Mouse (Mus musculus) heart, postnatal 10 days (tissue): ENCODE measurements at regions not wholly inside any gene's neighbourhood (a gene's known extent, or its start where the extent isn't known, plus 50 kb on each side); places are given as distances from the start of the nearest gene placed in this dataset.
"Not testable (repeated sequence)": the region's sequence is repeated elsewhere in the genome, so short reads cannot be mapped to it uniquely, and the experiment has no call there.

Experiments used
- DNase-seq, 2 experiments: peaks; one replicate each; pipeline ENCODE4 v3.0.0; 2021
- intact Hi-C: fragments of 180-260 bp; cut with DNase I; formaldehyde crosslinking; loops from one replicate; pipeline ENCODE4 v1.15.1; 2025

DNA sequence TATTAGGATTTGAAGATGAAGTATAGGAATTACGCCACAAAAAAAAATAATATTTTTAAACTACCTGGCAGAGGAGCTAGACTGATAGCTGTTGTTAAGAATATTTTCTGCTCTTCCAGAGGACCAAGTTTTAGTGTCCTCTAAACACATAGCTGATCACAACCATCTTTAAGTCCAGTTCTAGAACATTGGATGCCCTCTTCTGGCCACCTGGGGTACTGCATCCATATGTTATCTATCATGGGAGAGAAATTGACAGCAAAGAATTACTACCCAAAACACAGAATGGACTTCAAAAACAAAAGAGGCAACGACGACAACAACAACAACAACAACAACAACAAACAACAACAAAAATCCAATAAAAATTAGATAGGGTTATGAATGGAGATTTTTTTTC is 71.0 kb upstream of the Prl4a1 start:
- intact Hi-C loops: no loop called here
- DNase-seq: peak; percentile 42 to 59

DNA sequence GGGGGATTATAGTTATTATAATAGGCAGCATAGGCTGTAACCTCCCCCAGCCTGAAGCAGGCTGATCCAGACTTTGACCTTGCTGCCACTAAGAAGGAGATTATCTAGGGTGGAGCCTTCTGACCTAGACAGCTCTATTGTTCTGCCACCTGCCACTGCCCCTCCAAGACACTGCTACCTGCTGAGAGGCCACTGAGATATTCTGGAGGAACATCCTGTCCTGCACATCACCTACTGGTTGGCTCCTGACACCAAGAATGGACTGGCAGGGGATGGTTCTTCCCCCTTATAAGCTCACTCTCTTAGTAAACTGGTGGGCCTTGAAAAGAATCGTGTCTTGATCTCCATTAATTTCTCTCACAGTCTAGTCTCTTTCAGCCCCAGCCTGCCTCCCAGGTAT is 55.6 kb upstream of the Prl4a1 start:
- DNase-seq, intact Hi-C loops: not testable (repeated sequence)

DNA sequence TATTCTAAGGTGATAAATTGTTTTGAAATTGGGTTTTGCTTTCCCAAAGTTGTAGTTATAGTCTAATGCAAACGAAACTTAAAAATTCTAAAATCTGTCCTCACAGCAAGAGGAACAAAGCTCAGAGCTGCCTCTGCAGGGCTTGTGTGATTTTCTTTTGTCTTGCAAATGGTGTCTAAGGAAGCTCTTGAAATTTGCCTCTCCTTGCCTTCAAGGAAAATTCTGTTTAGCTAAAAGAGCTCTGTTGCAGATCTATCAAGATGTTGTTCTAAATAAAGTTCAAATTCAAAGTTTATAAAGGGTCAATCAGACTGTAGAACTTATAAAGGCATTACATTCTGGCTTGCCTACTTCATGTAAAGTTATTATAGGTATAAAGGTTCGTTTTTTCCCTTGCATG is 53.6 kb upstream of the Prl4a1 start:
- DNase-seq, intact Hi-C loops: not testable (repeated sequence)

DNA sequence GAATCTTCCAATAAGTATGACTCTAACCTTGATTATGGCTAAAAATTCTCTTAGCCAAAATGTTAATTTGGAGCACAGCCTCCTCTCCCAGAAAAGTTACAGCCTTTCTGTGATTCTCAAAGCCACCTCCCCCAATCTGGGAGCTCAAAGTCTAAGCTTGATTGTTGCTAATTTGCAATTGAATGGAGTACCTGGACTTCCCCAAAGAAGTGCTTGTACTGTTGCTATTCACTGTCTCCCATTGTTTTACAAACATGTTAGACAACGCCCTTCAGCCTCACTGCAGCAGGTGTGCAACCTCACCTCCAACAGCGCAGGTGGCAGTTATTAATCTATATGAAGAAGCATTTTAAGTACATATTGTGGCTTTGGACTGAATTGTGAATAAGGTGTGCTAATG is 50.0 kb upstream of the Prl4a1 start:
- intact Hi-C loops, DNase-seq: not testable (repeated sequence)
